Mouse (Mus musculus): ENCODE results near the gene Fam19a5. TPM values are rescaled to one million over a fixed set of nuclear protein-coding genes. Genes with fewer than 3 reads are reported as not detected.

The Fam19a5 gene
- polyA plus RNA-seq, 1 experiment from 2014 or later: 0.10 TPM

DNA sequence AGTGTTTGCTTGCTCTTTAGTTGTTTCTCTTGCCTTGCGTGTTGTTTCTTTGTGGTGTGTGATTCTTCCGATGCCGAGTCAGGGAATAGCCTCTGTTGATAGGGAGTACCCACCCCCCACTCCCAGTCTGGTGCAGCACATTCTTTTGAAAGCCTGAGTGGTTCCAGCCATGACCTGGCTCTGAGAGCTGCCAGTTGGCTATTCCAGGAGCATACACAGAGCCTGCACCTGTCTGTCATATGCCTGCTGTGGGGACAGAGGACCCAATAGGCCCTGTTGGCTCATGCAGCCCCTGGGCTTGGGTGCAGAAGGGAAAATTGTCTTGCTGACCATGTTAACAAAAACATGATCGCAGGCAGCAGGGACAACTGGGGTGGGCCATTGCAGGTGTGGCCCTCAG lies 92.3 kb downstream of the Fam19a5 start:
- H3K9me3 ChIP-seq (replicated peaks): no peaks in the 10 kb centered on the region
- ATAC-seq (ENCODE audit: low read depth): no peak
- no peak for DNase-seq
- no peak overlapping the region for H3K4me3 ChIP-seq (replicated peaks)
- no peak overlapping the region for H3K9ac ChIP-seq
- H3K36me3 ChIP-seq: no peaks in the 10 kb centered on the region
- H3K27ac ChIP-seq: no peak overlapping the region
- no peak overlapping the region for H3K4me2 ChIP-seq
- no peaks in the 10 kb centered on the region for H3K4me1 ChIP-seq (replicated peaks)
- 69% methylated on average over 4 of the region's 4 CpGs for WGBS (ENCODE audit: insufficient replicate concordance)
- H3K27me3 ChIP-seq: no peaks in the 10 kb centered on the region

DNA sequence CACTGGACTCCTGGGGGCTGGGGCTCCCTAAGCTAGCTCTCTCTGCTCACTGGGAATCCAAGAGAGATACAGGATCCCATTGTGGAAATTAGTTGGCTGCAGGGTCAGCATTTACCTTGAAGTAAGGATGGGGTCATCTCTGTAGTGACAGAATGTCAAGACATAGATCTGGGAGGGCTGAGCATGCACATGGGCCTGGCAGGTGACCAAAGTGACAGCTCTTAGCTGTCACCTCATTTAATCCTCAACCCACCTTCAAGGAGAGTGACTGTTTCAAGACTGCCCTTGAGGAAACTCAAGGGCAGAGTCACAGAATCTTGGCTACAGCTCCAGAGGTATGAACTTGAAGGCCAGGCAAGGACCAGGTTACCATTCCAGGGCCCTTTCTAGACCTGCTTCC lies 93.1 kb downstream of the Fam19a5 start:
- Histone ChIP-seq H3K9ac (no peak overlapping the region), H3K4me3 (replicated peaks) (no peak overlapping the region), H3K27ac (no peak overlapping the region), H3K9me3 (replicated peaks) (no peaks in the 10 kb centered on the region), H3K27me3 (no peaks in the 10 kb centered on the region), H3K4me1 (replicated peaks) (no peaks in the 10 kb centered on the region), H3K36me3 (no peaks in the 10 kb centered on the region), H3K4me2 (no peak overlapping the region)
- no peak for DNase-seq
- no peak for ATAC-seq (ENCODE audit: low read depth)

DNA sequence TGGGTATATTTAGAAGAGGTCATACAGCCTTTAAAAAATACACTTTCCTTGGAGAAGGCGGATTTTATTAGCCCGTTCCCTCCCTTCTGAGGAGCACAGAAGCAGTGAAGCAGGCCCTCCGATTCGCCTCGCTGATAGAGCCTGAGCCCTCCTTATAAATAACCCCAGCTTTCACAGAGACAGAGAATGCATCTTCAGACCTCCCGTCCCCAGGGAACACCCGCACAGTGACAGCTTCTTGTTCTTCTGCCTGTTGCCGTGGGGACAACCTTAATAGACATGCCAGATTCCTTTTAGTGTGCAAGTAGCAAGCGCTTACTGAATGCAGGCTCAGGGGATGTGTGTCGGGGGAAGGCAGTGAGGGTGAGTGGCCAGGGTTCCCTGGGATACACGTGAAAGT lies 94.2 kb downstream of the Fam19a5 start:
- WGBS (ENCODE audit: insufficient replicate concordance): 63% methylated on average over 11 of the region's 11 CpGs
- H3K36me3 ChIP-seq: no peaks in the 10 kb centered on the region
- no peak overlapping the region for H3K27ac ChIP-seq
- H3K4me2 ChIP-seq: no peak overlapping the region
- no peaks in the 10 kb centered on the region for H3K9me3 ChIP-seq (replicated peaks)
- H3K9ac ChIP-seq: no peak overlapping the region
- H3K27me3 ChIP-seq: no peaks in the 10 kb centered on the region
- no peak for DNase-seq
- H3K4me1 ChIP-seq (replicated peaks): no peaks in the 10 kb centered on the region
- ATAC-seq (ENCODE audit: low read depth): no peak
- no peak overlapping the region for H3K4me3 ChIP-seq (replicated peaks)

DNA sequence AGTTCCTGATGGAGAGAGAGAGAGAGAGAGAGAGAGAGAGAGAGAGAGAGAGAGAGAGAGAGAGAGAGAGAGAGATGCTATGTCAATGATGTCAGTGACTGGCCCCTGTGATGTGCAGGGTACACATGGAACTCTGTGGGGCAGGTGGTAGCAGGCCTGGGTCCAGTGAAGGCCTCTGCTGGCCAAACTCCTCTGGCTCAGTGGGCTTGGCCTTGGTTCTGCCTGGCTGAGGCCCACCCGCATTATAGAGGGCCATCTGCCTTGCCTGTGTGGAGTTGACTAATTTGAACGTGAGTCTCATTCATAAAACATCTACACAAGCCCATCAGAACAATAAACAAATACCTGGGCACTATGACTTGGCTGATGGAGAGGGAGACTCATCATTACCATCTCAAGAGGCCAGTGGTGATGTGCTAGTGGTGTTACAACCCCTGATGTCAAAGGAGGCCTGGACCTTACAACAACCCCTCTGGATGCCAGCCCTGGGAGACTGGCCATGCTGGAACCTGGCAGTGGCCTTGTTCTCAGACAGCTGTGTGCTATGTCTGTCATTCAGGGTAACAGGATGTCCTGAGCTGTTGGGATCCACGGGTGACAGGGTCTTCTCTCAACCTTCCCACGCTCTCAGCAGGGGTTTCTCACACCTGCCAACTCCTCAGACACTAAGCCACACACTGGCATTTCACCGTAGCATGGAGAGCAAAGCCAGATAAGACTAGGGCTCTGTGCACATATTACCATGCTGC lies 102.4 kb downstream of the Fam19a5 start:
- H3K27me3 ChIP-seq: no peaks in the 10 kb centered on the region
- H3K27ac ChIP-seq: no peak overlapping the region
- H3K9me3 ChIP-seq (replicated peaks): no peaks in the 10 kb centered on the region; the same call in 1 of the 2 replicates
- 45% methylated on average over 5 of the region's 5 CpGs for WGBS (ENCODE audit: insufficient replicate concordance)
- no peak overlapping the region for H3K9ac ChIP-seq
- H3K4me1 ChIP-seq (replicated peaks): no peaks in the 10 kb centered on the region
- H3K4me2 ChIP-seq: no peak overlapping the region
- no peak overlapping the region for H3K4me3 ChIP-seq (replicated peaks)
- H3K36me3 ChIP-seq: no peaks in the 10 kb centered on the region
- DNase-seq (no peak), ATAC-seq (ENCODE audit: low read depth) (no peak)

DNA sequence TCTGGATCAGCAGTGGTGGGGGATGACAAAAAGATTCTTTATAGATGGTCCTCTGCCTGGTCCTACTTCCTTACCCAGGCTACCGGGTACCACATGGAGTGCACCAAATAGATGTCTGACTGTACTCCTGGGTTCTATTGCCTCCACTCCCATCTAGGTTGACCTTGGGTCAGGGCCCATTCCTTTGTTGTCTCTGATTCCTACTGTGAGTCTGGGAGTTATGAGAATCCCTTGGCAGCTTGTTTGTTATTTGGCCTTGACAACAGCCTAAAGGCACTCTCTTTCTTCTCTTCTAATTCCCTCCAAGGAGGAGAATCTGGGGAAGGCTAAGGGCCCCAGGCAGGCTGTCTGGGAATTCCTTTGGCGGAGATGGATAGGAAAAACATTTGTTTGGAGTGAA lies 105.6 kb downstream of the Fam19a5 start:
- Histone ChIP-seq H3K4me2 (no peak overlapping the region), H3K27ac (no peak overlapping the region), H3K4me1 (replicated peaks) (no peaks in the 10 kb centered on the region), H3K4me3 (replicated peaks) (no peak overlapping the region), H3K9ac (no peak overlapping the region), H3K27me3 (no peaks in the 10 kb centered on the region), H3K36me3 (no peaks in the 10 kb centered on the region), H3K9me3 (replicated peaks) (no peaks in the 10 kb centered on the region; the same call in 1 of the 2 replicates)
- WGBS (ENCODE audit: insufficient replicate concordance): 63% methylated on average over 2 of the region's 2 CpGs
- ATAC-seq (ENCODE audit: low read depth) (no peak), DNase-seq (no peak)

DNA sequence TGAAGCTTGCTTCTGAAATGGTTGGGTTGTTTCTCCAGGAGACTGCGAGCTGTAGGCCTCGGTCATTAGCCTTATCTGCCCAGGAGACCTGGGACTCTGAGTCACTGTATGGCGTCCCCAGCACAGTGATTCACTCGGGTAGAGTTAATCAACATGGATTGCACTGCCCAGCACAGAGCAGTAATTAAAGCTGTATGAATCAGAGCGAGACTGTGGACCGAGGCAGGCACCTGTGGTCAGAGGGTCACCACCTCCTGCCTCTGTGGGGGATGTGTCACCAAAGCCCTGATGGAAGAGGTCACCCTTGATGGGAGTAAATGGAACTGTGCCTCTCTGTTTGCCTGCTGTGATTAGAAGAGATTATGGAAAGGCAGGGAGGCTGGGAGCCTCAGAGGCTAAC lies 110.5 kb downstream of the Fam19a5 start:
- 63% methylated on average over 6 of the region's 6 CpGs for WGBS (ENCODE audit: insufficient replicate concordance)
- no peak for DNase-seq
- H3K9ac ChIP-seq: no peak overlapping the region
- H3K27ac ChIP-seq: no peak overlapping the region
- no peak for ATAC-seq (ENCODE audit: low read depth)
- no peaks in the 10 kb centered on the region for H3K27me3 ChIP-seq
- no peaks in the 10 kb centered on the region for H3K36me3 ChIP-seq
- no peaks in the 10 kb centered on the region for H3K4me1 ChIP-seq (replicated peaks)
- H3K9me3 ChIP-seq (replicated peaks): no peaks in the 10 kb centered on the region
- no peak overlapping the region for H3K4me3 ChIP-seq (replicated peaks)
- no peak overlapping the region for H3K4me2 ChIP-seq

DNA sequence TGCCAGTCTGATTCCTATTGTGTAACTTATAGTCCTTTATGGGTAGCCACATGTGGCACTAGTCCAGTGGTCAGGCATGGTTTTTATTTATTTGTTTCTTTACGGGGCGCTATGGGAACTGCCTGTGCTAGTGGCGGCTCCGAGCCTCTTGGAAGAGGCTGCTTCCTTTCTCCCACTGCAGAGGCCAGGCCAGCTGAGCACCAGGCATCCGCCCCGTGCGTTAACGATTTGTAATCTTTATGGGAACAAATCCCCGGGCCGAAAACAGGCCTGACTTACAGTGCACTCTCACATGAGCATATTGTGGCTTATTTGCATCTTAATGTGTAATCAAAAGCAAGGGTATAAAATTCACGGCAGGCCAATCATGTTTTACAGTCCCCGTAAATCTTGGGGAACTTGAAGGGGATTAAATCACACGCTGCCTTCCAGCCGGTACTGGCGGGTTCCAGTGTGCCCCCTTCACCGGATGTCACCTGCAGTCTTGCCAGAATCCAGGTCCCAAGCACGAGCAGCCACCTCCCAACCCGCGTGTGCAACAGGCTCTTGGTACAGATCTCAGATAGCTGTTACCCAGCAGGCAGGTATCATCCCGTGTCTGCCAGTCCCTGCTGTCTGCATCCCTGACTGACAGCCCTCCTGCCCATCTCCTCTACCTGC lies 112.5 kb downstream of the Fam19a5 start:
- H3K9me3 ChIP-seq (replicated peaks): peaks cover 9% of the 10 kb centered on the region; the same call in 1 of the 2 replicates
- H3K4me1 ChIP-seq (replicated peaks): no peaks in the 10 kb centered on the region
- no peaks in the 10 kb centered on the region for H3K27me3 ChIP-seq
- no peak overlapping the region for H3K4me2 ChIP-seq
- no peak overlapping the region for H3K27ac ChIP-seq
- no peaks in the 10 kb centered on the region for H3K36me3 ChIP-seq
- no peak overlapping the region for H3K9ac ChIP-seq
- ATAC-seq (ENCODE audit: low read depth) (no peak), DNase-seq (no peak)
- no peak overlapping the region for H3K4me3 ChIP-seq (replicated peaks)
- WGBS (ENCODE audit: insufficient replicate concordance): 67% methylated on average over 20 of the region's 20 CpGs

DNA sequence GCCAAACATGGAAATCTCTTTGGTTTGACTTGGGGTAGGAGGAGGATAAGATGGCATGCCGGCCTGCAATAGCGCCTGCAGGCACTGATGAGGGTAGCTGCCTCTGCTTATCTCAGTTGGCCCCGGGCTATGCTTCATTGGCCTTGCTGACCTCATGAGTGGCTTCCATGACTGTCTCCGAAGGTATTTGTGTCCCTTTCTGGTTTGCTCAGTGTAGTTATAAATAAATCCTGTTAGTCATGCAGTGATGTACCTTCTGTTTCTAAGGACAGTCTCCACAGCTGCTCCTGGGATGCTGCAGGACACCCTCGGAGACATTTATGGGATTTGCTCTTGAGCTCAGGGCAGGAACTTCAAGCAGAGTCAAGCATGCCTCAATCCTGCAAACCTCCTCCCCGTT lies 115.6 kb downstream of the Fam19a5 start:
- no peak overlapping the region for H3K4me3 ChIP-seq (replicated peaks)
- ATAC-seq (ENCODE audit: low read depth) (no peak), DNase-seq (no peak)
- H3K4me2 ChIP-seq: no peak overlapping the region
- no peaks in the 10 kb centered on the region for H3K27me3 ChIP-seq
- no peaks in the 10 kb centered on the region for H3K4me1 ChIP-seq (replicated peaks)
- WGBS (ENCODE audit: insufficient replicate concordance): 67% methylated on average over 6 of the region's 6 CpGs
- H3K27ac ChIP-seq: no peak overlapping the region
- no peak overlapping the region for H3K9ac ChIP-seq
- H3K9me3 ChIP-seq (replicated peaks): peaks cover 24% of the 10 kb centered on the region; the same call in 1 of the 2 replicates
- H3K36me3 ChIP-seq: no peaks in the 10 kb centered on the region

DNA sequence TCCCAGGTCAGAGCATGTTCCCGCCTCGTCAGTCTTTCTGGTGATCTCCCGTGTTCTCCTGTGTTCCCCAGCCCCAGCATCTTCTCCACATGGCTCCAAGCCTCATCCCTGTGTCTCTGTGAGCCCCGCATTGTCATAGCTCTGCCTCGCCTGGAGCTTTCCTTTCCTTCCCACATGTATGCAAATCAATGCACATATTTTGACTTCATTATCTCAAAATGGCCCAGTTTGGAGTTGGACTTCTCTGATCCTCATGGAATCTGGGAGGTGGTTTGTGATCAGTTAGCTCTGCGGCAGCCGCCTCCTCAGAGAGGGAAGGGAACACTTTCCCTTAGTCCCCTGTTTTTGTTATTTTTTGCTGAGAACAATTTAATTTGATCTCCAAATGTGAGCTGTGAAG lies 117.9 kb downstream of the Fam19a5 start:
- Histone ChIP-seq H3K27ac (no peak overlapping the region), H3K9ac (no peak overlapping the region), H3K4me3 (replicated peaks) (no peak overlapping the region), H3K4me2 (no peak overlapping the region), H3K4me1 (replicated peaks) (no peaks in the 10 kb centered on the region), H3K36me3 (no peaks in the 10 kb centered on the region), H3K9me3 (replicated peaks) (peaks cover 33% of the 10 kb centered on the region; the same call in 1 of the 2 replicates), H3K27me3 (no peaks in the 10 kb centered on the region)
- no peak for ATAC-seq (ENCODE audit: low read depth)
- DNase-seq: no peak
- 72% methylated on average over 7 of the region's 7 CpGs for WGBS (ENCODE audit: insufficient replicate concordance)

DNA sequence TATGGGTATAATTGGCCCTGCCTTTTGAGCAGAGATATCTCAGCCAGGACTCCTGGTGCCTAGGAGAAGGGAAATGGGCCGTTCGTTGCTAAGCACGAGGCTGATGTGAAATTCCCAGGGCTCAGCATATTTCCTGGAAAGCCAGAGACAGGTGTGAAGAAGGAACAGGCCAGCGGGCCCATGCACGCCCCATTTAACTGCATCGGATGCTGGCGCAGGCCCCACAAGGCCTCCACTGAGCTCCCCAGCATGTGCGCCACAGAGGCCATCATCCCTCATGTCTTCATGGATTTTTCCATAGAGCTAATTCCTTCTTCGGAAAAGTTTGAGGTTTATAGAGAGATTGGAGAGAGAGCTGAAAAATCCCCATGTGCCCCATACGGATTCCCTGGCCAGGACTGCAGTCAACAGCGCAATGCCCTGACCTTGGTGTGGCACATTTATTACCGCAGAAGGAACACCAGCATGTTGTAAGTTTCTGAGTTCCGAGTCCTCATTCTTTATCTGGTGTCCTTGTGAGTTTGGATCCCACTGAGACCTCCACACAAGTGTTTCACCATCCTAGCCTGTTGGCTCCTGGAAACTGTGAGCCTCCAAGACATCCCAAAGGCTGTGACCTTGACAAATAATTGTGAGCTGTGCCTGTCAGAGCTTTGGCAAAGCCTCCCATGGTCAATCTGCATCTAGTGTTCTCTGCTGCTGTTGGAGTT lies 122.1 kb downstream of the Fam19a5 start:
- DNase-seq: no peak

DNA sequence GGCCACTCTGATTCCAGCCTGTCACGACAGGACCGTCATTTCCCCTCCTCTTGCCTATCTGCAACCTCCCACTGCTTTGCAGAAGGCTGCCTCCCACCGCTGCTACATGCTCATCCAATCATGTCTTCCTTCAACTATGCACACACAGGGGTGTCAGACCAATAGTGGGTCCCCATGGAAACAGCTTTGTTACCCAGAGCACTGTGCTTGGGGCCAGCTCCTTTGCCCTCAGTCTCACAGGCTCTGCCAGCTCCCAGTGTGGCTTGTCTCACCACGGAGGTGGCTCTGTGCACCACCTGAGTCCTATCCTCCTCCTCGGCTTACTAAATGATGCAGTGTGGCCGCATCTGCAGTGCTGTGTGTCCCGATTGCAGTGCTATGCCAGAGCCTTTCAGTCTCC lies 123.3 kb downstream of the Fam19a5 start:
- H3K27ac ChIP-seq: no peak overlapping the region
- peaks cover 21% of the 10 kb centered on the region; the same call in 1 of the 2 replicates for H3K9me3 ChIP-seq (replicated peaks)
- DNase-seq (no peak), ATAC-seq (ENCODE audit: low read depth) (no peak)
- WGBS (ENCODE audit: insufficient replicate concordance): 72% methylated on average over 7 of the region's 7 CpGs
- no peaks in the 10 kb centered on the region for H3K27me3 ChIP-seq
- H3K4me3 ChIP-seq (replicated peaks): no peak overlapping the region
- no peaks in the 10 kb centered on the region for H3K36me3 ChIP-seq
- H3K9ac ChIP-seq: no peak overlapping the region
- no peaks in the 10 kb centered on the region for H3K4me1 ChIP-seq (replicated peaks)
- no peak overlapping the region for H3K4me2 ChIP-seq

More for the DNA sequence above, 122.1 kb downstream of the Fam19a5 start:
- no peak for ATAC-seq (ENCODE audit: low read depth)
- Histone ChIP-seq H3K9me3 (replicated peaks) (peaks cover 28% of the 10 kb centered on the region; the same call in 1 of the 2 replicates), H3K27ac (no peak overlapping the region), H3K4me2 (no peak overlapping the region), H3K9ac (no peak overlapping the region), H3K4me1 (replicated peaks) (no peaks in the 10 kb centered on the region), H3K27me3 (no peaks in the 10 kb centered on the region), H3K36me3 (no peaks in the 10 kb centered on the region), H3K4me3 (replicated peaks) (no peak overlapping the region)
- 77% methylated on average over 13 of the region's 13 CpGs for WGBS (ENCODE audit: insufficient replicate concordance)

Measured in liver, embryonic 13.5 days (tissue).